Mouse (Mus musculus): ENCODE measurements around the gene Pard6a.

Gene Pard6a

DNA sequence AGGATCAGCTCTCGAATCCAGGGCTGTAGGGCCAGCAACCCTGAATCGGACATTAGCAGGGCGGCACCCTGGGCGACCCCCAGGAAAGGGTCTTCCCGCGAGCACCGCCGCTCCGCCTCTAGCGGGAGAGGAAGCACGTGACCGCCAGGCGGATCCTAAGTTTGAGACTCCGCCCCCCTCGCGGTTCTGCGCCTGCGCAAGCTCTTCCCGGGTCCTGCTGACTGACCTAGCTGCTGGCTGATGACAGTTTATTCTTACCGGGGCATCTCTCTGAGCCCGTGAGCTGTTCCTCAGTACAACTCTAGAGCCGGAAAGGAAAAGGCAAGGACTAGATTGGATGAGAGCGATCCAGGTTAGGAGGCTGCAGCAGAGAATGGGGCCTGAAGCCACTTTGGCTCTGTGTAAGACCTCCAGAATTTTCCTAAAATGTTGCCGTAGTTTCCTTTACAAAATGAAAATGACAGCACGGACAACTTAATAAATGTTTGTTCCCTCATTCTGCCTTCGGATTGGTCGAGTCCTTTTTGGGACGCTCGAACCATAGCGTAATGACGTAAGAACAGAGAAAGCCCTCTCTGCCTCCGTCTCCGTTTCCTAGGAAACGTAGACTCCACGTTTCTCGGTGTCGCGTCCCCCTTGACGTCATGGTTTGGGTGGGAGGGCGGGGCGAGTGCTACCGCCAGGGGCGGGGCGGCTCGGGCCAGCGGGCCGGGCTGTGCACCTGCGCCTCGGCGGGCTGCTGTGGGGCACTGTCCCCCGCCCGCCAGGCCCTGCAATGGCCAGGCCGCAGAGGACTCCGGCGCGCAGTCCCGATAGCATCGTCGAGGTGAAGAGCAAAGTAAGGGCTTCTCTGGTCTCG, at the start of gene Pard6a, which contains the start of gene Acd:
Gene Pard6a, plus strand, starts transcription at position 183 of the 859 bp plus-strand sequence.
Gene Acd, minus strand, starts transcription at position 137 of the 859 bp plus-strand sequence.
- DNase-seq (ENCODE audit: low spot score in 2 of 2): peak; percentile 98

DNA sequence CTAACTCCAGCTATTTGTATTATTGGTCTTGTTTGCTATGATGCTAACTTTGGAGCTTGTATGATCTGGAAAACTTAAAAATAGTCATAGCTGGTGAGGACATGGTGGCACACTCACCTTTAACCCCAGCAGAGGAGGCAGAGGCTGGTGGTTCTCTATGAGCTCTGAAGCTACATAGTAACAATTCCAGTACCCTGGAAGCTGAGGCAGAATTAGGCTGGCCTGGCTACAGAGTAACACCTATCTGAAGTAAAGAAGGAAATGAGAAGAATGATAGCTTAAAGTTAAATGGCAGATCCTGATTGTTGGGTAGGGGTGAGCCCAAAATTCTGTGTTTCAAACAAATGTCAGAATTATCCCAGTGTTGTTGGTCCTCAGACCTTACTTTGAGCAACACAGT, 43.3 kb upstream of the Pard6a start:
- no peak for DNase-seq (ENCODE audit: low spot score in 2 of 2)

GRCm38 (mm10) chr8:105661167-105661566, 39.8 kb upstream of the Pard6a start:
- peak in 1 of 2 experiments; percentile 41 for DNase-seq (ENCODE audit: low spot score in 2 of 2)

GRCm38 (mm10) chr8:105677891-105678290, 23.1 kb upstream of the Pard6a start:
- no peak for DNase-seq (ENCODE audit: low spot score in 2 of 2)

GRCm38 (mm10) chr8:105685325-105685724, 15.6 kb upstream of the Pard6a start:
- no peak for DNase-seq (ENCODE audit: low spot score in 2 of 2)

GRCm38 (mm10) chr8:105685796-105686308, 15.1 kb upstream of the Pard6a start, which contains the start of gene Carmil2:
TSS of gene Carmil2 (plus strand) at chr8:105686274.
- DNase-seq (ENCODE audit: low spot score in 2 of 2): peak; percentile 80 to 90

DNA sequence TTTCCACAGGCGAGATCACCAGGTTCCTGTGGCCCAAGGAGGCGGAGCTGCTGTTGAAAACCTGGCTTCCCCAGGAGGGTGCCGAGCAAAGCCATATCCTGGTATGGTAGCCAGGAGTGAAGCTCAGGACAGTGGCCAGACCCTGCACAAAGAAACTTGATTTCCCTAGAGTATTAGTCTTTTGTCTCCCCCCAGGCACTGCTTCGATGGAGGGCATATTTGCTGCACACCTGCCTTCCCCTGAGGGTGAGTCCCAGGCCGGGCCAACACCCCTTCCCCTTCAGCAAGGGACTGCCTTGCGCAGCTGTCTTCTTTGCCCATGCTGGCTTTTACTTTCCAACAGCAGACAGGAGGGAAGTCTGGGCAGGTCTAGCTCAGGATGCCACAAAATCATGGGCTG, 14.4 kb upstream of the Pard6a start:
- peak in 1 of 2 experiments; percentile 23 for DNase-seq (ENCODE audit: low spot score in 2 of 2)

- DNase-seq (ENCODE audit: low spot score in 2 of 2): peak in 1 of 2 experiments; percentile 5
Observed at GRCm38 (mm10) chr8:105687512-105687911, 13.4 kb upstream of the Pard6a start.

GRCm38 (mm10) chr8:105688242-105688752, 12.7 kb upstream of the Pard6a start:
- DNase-seq (ENCODE audit: low spot score in 2 of 2): no peak

- DNase-seq (ENCODE audit: low spot score in 2 of 2): peak in 1 of 2 experiments; percentile 7
Observed at GRCm38 (mm10) chr8:105689256-105689982, 11.5 kb upstream of the Pard6a start.

- DNase-seq (ENCODE audit: low spot score in 2 of 2): no peak
Observed at GRCm38 (mm10) chr8:105689983-105690360, 11.0 kb upstream of the Pard6a start.

DNA sequence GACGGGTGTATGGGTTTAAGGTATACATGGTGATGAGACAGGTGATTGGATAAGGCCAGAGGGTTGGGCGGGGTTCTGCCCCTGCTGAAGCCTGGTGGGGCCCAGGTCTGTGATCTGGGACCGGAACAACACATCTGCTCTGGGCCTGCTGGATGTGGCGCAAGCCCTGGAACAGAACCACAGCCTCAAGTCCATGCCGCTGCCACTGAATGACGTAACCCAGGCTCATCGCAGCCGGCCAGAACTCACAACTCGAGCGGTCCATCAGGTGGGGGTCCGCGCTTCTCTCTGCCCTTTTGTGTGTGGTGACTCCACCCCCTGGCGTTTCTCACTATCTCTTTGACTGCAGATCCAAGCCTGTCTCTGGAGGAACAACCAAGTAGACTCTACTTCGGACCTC, 10.0 kb upstream of the Pard6a start:
- no peak for DNase-seq (ENCODE audit: low spot score in 2 of 2)

GRCm38 (mm10) chr8:105692449-105693182, 8.3 kb upstream of the Pard6a start:
- DNase-seq (ENCODE audit: low spot score in 2 of 2): no peak

GRCm38 (mm10) chr8:105693648-105694047, 7.3 kb upstream of the Pard6a start:
- no peak for DNase-seq (ENCODE audit: low spot score in 2 of 2)

DNA sequence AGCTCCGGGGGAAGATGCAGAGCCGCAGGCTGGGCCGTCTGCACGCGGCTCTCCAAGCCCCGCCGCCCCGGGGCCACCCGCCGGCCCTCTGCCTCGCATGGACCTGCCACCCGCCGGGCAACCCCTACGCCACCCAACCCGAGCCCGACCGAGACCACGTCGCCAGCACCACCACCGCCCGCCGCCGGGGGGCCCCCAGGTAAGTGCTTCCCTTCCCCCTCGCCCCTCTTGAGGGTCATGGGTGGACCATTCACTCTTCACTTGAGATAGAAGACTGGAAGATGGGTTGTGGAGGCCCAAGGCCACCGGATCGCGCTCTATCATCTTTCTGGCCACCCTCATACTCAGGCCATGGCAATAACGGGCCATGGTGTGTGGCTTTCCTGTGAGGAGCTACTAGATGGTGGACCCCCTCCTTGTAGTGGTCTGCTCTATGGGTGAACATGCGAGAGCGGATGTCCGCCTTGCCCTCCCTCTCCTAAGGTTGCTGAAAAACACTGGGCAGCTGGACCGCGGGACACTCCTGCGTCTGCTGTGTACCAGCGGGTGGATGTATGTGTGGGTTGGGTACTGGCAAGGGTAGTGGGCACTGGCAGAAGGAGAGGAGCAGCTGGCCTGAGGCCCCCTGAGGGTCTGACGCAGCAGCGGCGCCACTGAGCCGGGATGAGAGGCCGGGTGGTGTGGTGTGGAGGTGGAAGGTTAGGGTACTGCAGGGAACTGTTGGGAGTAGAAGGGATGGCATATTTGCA, 6.7 kb upstream of the Pard6a start:
- DNase-seq (ENCODE audit: low spot score in 2 of 2): no peak

DNA sequence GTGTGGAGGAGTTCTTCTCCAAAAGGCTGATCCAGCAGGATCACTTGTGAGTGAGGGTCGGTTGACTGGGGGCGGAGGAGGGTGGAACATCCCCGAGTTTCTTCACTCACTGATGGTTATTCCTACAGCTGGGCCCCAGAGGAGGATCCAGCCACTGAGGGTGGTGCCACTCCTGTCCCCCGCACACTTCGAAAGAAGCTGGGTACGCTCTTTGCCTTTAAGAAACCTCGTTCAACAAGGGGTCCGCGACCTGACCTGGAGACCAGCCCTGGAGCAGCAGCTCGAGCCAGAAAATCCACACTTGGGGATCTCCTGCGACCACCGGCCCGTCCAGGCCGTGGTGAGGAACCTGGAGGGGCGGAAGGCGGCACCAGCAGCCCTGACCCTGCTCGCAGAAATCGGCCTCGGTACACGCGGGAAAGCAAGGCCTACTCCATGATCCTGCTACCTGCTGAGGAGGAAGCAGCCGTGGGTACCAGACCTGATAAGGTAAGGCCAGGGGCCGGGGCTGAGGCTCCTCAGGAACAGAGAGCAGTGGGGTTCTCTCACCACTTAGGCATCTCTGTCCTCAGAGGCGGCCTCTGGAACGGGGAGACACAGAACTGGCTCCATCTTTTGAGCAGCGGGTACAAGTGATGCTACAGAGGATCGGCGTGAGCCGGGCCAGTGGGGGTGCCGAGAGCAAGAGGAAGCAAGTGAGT, 5.7 kb upstream of the Pard6a start:
- DNase-seq (ENCODE audit: low spot score in 2 of 2): no peak

DNA sequence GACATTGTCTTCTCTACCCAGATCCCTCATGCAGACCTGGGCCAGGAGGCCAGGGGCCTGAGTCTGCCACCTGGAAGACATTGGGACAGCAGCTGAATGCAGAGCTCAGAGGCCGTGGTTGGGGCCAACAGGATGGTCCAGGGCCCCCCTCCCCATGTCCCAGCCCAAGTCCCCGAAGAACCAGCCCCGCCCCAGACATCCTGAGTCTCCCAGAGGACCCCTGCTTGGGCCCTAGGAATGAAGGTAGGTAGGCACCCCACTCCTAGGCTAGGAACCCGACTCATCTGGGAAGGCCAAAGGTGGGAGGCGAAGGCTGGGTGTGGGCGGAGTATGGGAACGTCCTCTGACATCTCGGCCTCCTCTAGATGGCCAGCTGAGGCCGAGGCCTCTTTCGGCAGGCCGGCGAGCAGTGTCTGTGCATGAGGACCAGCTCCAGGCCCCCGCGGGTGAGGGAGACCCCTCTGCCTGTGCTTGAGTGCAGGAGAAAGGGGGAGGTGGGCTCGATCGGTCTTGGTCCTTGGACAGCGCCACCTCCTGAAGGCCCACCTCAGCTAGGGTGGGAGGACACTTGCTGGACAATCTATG, 3.7 kb upstream of the Pard6a start:
- no peak for DNase-seq (ENCODE audit: low spot score in 2 of 2)

- DNase-seq (ENCODE audit: low spot score in 2 of 2): no peak
Observed at GRCm38 (mm10) chr8:105698734-105699133, 2.2 kb upstream of the Pard6a start.

- no peak for DNase-seq (ENCODE audit: low spot score in 2 of 2)
Observed at GRCm38 (mm10) chr8:105699488-105700215, 1.3 kb upstream of the Pard6a start.

Data from spleen, postnatal 10 days (tissue).